Mouse (Mus musculus) gastrocnemius, postnatal 10 days (tissue): ENCODE data around the gene Cdhr1. TPM values are rescaled to one million over a fixed set of nuclear protein-coding genes. Genes with fewer than 3 reads are reported as not detected.

Experiments used
- DNase-seq: peaks from one replicate; pipeline ENCODE4 v3.0.0; 2021; ENCODE audit warnings: mixed read lengths
- total RNA-seq, 2 experiments: library from RNA; stranded (reverse); gene quantifications; 2 replicates each; pipeline ENCODE4 v1.2.3; 2021

The Cdhr1 gene
- total RNA-seq, 2 experiments from 2014 or later = 0.05 to 0.07 TPM

DNA sequence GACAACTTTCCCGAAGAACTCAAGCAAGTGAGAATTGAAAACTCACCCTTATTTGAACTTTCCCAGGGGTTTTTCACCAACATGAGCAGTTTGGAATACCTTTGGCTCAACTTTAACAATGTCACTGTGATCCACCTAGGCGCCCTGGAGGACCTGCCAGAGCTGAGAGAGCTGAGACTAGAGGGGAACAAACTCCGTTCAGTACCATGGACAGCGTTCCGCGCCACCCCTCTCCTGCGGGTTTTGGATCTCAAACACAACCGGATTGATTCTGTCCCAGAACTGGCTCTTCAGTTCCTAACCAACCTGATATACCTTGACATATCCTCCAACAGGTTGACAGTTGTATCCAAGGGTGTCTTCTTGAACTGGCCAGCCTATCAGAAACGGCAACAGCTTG, 29.6 kb downstream of the Cdhr1 start:
- peak; percentile 74 for DNase-seq

DNA sequence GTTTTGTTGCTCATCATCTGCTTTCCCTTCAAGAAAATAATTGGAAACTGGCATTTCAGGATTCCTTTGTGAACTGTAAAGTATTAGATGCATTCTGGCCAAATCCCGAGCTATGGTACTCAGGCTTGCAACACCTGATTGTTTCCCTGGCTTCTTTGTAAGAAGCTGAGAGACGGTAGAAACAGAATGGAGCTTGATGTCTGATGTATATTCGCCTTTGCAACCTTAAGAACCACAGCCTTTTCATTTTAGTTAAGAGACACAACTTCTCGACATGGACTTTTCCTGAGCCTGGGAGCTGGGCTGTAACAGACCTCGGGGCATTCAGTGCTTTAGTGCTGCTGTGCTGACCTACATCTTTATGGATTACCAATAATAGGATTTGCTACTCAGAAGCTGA, 30.5 kb downstream of the Cdhr1 start, which contains the start of gene Lrit2:
Gene Lrit2 (plus strand): TSS at position 301 of the 400 bp plus-strand sequence.
- no peak for DNase-seq

DNA sequence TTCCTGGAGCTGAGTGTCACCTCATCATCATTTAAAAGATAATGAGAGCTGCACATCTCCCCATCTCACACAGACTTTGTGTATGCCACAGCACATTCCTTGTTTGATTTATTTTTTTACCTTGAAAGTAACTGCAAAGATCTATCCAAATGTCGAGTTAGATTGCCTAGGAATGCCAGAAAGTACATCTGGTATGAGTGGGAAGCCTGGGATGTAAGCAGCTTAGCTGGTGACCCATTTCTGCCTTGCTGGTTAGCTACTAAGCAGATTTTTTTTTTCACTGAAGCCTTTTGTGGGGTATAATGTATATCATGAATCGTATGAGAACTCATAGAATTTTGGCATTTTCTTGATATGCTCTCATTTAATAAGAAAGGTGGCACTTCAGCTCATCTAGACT, 31.5 kb downstream of the Cdhr1 start:
- DNase-seq = no peak

DNA sequence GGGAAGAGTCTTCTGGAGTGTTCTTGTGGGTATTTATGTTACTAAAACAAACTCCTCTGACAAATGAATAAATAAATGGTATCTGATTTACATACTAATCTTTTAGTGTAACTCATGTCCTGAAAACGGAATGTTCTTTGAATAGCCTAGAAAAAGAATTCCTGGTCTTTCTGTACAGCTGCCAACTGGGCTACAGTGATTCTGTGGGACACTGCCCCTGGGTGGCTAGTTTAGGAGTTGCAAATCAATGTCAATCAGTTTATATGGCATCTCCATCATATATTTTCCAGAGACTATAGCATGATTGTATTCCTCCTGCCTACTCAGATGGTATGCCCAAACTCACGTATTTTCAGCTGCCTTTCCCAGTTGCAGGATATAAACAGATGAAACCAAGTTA, 33.3 kb downstream of the Cdhr1 start:
- no peak for DNase-seq

DNA sequence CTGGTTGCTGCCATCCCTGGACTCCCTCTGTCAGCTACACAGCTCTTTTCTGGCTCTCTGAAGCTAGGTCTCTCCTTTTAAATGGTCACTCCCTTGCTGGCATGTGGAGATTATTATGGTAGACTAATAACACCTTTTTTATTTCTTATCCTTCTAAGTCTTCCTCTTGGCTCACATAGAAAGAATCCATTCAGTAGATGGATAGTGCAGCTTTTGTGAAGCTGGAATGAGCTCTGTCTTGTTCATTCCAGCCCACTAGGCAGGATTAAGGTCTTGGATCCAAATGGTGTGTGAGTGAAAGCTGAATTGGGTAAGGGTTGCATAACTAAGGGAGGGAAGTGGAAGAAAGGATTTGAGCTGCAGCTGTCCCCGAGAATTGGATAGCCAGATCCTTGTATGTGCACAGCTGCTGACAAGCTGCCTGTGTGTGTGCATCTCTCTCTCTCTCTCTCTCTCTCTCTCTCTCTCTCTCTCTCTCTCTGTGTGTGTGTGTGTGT, 49.2 kb downstream of the Cdhr1 start, which contains the start of gene Rgr:
Gene Rgr (minus strand): TSS at position 51 of the 497 bp plus-strand sequence.
- no peak for DNase-seq

DNA sequence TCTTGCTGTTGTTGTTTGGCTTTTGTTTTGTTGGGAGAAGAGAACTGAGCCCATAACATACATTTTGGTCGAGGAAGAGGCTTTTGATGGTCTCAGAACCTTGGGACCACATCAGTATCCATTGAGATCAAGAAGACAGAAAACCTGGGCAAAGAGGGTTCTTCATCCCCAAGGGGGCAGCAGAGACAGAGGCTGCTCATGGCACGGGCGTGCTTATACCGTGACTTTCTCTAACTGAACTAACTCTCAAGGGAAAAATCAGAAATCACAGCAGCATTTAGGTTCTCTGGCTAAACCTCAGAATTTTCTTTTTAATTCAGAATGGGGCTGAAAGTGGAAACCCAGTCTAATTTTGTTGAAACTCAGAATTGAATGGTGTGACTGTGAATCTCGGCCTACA, 63.7 kb downstream of the Cdhr1 start:
- DNase-seq = no peak

DNA sequence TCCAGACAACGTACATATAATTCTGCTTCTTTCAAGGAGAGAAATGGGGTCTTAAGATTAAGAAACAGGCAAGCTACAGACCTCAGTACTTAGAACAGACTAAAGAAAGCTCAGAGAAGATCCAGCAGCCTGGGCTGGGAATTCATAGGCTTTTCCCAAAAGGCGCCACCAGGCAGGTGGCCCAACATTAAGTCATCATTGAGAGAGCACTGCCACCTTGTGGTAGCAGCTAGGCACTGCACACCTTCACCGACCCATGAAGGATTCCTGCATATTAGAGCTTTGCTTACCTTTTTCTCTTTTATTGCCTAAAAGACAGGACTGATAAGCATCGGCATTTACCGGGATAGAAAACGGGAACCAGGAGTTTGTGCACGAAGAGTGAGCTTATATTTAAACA, 64.9 kb downstream of the Cdhr1 start:
- DNase-seq = peak; percentile 73

DNA sequence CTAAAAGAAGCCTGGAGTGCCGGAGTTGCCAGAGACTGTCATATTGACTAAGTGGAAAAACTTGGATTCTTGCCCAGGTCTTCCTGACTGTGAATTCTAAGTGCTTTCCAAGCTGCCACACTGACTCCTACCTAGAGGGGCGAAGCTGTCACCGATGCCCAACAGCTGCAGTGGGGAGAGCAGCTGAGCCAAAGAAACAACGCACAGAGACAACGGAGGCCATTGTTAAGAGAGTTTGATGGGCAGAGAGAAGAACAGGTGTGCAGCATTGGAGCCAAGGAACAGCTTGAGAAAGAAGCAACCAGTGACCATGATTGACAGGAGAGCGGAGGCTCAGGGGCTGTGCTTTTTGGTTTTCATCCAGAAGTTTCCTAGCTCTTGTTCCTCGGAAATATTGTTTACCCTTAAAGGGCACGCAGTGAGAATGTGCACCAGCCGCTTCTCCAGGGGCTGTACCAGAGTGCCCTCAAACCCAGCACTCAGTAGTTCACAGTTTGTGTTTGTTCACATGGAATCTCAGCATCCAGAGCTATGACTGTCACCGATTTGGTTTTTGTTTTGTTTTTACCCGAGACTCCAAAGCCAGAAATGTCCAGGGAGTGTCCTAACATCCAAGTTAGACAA, 65.6 kb downstream of the Cdhr1 start:
- no peak for DNase-seq

DNA sequence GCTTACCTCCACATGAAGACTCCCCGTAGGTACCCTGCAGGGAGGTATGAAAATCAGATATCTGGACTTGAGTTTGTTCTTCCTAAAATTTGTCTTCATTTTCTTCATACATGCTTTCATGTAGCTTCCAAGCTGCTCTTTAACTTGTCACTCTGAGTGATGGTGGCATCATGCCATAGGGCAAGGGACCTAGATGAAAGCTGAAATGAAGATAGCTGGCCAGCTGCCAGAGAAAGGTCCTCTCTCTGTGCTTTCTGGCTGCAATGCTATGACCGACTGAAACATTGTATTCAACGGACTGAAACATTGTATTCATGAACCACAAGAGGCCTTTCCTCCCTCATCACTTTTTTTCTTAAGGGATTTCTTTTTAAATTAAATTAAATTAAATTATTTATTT, 69.6 kb downstream of the Cdhr1 start:
- no peak for DNase-seq

DNA sequence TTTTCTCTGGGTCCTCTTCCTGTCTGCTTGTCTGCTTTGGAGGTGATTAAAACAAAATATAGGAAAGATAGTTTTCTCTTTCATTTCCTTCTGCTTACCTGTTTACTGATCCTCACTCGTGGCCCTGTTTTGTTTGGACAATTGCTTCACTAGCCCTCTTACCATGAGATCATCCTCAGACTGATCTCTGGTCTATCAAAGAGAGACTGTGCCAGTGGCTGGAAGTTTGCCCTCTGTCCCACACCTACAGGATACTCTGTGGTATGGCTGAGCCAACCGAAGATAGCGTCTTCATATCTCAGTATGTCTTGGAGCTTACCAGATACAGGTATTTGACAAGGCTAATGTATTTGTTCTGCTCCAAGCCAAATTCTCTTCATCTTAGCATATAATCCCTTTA, 70.2 kb downstream of the Cdhr1 start:
- DNase-seq = no peak

Other genes starting within 250 kb of the Cdhr1 start
- 10 to 100 TPM; 62.3 to 66.3 TPM for gene Ccser2, start 129.6 kb downstream of the Cdhr1 start, total RNA-seq
- under 1 TPM; 0.59 to 0.86 TPM for gene Rgr, start 49.4 kb downstream of the Cdhr1 start, total RNA-seq
- not detected for gene Lrit1, start 43.5 kb downstream of the Cdhr1 start, total RNA-seq
- gene Lrit2, start 30.4 kb downstream of the Cdhr1 start, total RNA-seq = not detected
- gene 2610528A11Rik, start 15.7 kb upstream of the Cdhr1 start, total RNA-seq = 1 to 10 TPM in 1 of 2 experiments, under 1 TPM in 1; 0.85 to 1.1 TPM
- gene Ghitm, start 36.9 kb upstream of the Cdhr1 start, total RNA-seq = 100 to 1,000 TPM; 217 to 232 TPM